Mouse (Mus musculus): ENCODE measurements around the gene Gopc. TPM values are rescaled to one million over a fixed set of nuclear protein-coding genes. Genes with fewer than 3 reads are reported as not detected.

The Gopc gene
- 18.5 and 18.8 TPM in 2 replicates for polyA plus RNA-seq (2015; fragmentation: Nextera tagmentation; extraction: Ambion mirVana)

DNA sequence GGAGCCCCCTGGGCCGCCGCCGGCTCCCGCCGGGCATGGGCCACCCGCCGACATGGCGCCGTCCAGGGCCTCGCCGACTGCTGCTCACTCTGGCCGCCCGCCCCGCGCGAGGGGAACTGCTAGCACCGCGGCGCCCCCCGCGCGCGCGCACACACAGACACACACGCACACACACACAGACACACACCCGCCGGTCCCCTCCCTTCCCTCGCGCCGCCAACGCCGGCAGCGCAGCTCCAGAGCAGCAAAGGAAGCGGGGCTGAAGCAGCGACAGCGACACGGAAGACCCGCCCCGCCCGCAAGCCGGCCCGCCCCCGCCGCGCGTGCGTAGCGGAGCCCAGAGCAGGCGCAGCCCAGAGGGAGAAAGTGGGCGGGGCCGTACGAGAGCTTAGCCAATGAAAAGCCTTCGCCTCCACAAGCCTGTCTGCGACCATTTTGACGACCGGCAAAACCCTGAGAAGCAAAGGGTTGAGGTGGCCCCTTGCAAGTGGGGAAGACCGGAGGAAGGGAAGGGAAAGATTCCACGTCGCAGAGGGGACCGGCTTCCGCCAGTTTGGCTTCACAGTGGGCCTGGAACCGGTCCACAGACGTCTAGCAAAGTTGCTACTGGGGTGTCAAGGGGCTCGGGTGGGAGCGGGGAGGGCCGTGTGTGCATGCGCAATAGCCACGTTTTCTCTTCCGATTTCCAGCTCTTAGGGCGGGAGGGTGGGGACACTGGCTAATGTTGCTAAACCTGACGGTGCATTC, at the start of gene Gopc:
Gopc (minus strand) TSS at position 280 of the 747 bp plus-strand sequence.
- Histone ChIP-seq H3K27me3 (ENCODE audit: insufficient read depth, low read length) (no peaks in the 10 kb centered on the region), H3K9me3 (replicated peaks; ENCODE audit: low read length) (no peaks in the 10 kb centered on the region), H3K9ac (ENCODE audit: low read depth, low read length) (peak within 1 kb of the TSS; percentile 82), H3K27ac (peak within 1 kb of the TSS; percentile 97), H3K36me3 (ENCODE audit: insufficient read depth, low read length) (no peaks in the 10 kb centered on the region), H3K4me2 (ENCODE audit: low read length) (peak within 1 kb of the TSS; percentile 73), H3K4me1 (replicated peaks; ENCODE audit: insufficient read depth, low read length) (0 out of 2 replicates have a peak, but pooled peaks cover 4% of the 10 kb centered on the region), H3K4me3 (replicated peaks; ENCODE audit: low read depth, low read length) (peak within 1 kb of the TSS; percentile 77)
- no peak for TF ChIP-seq CTCF (IDR thresholded peaks at IDR 0.05; ENCODE audit: low read depth)
- DNase-seq (ENCODE audit: low spot score) = peak; percentile 99
- ATAC-seq (replicated peaks; ENCODE audit: low FRiP score, low read depth) = peak; percentile 99
- under 1% methylated on average over 56 of the region's 71 CpGs for WGBS

DNA sequence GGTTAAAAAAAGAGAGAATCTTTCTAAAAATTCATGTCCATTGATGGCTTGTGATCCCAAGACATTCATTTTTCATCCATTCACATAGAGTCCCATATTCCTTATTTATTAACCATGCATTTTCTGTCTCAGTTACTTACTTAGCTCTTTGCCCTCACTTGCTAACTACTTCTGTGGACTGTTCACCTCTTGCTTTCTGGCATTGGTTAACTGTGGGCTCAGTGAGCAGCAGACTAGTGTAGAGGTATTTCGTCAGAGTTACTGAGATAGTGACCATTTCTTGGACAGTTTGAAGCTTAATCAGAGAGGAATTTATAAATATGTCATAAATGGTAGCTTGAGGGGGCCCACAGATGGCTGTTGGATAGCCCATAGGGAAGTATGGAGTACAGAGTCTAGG, 49.0 kb upstream of the Gopc start:
- TF ChIP-seq CTCF (IDR thresholded peaks at IDR 0.05; ENCODE audit: low read depth) = no peak
- no peak overlapping the region for H3K4me2 ChIP-seq (ENCODE audit: low read length)
- H3K9ac ChIP-seq (ENCODE audit: low read depth, low read length) = no peak overlapping the region
- ATAC-seq (replicated peaks; ENCODE audit: low FRiP score, low read depth) = no peak
- no peak overlapping the region for H3K4me3 ChIP-seq (replicated peaks; ENCODE audit: low read depth, low read length)
- no peaks in the 10 kb centered on the region for H3K4me1 ChIP-seq (replicated peaks; ENCODE audit: insufficient read depth, low read length)
- no peak for DNase-seq (ENCODE audit: low spot score)
- H3K9me3 ChIP-seq (replicated peaks; ENCODE audit: low read length) = no peaks in the 10 kb centered on the region
- no peak overlapping the region for H3K27ac ChIP-seq
- peaks cover 31% of the 10 kb centered on the region; the same call in 1 of the 2 replicates for H3K36me3 ChIP-seq (ENCODE audit: insufficient read depth, low read length)
- no peaks in the 10 kb centered on the region for H3K27me3 ChIP-seq (ENCODE audit: insufficient read depth, low read length)
- 83% methylated on average over 1 of the region's 1 CpGs for WGBS

DNA sequence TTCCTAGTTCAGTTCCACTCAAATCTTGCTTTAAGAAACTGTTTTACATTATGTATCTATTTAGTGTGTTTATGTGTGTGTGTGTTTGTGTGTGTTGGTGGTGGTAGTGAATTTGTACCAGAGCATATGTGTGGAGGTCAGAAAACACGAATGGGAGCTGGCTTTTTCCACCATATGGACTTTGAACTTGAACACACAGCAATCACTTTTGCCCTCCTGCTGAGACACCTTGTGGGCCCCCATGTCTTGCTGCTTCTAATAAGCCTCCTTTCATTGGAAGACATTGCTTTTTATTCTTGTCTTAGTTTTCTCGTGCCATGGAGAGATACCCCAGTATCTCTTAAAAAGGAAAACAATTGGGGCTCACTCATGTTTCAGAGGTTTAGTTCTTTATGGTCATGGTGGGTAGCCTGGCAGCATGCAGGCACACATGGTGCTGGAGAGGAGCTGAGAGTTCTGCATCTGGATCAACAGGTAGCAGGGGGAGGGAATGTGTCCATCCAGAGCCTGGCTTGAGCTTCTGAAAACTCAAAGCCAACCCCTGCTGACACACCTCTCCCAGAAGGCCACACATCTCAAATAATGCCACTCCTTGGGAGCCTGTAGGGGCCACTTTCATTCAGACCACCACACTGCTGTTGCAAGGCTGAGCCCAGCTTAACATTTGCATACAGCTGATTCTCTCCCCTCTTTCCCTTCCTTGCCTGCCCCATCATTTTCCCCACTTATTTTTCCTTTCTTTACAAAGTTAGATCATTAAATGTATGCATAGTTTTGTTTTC, 45.9 kb upstream of the Gopc start:
- no peak overlapping the region for H3K9ac ChIP-seq (ENCODE audit: low read depth, low read length)
- no peak for TF ChIP-seq CTCF (IDR thresholded peaks at IDR 0.05; ENCODE audit: low read depth)
- WGBS = 45% methylated on average over 2 of the region's 2 CpGs
- no peaks in the 10 kb centered on the region for H3K9me3 ChIP-seq (replicated peaks; ENCODE audit: low read length)
- no peaks in the 10 kb centered on the region; the same call in 1 of the 2 replicates for H3K4me1 ChIP-seq (replicated peaks; ENCODE audit: insufficient read depth, low read length)
- H3K36me3 ChIP-seq (ENCODE audit: insufficient read depth, low read length) = peaks cover 17% of the 10 kb centered on the region; the same call in 1 of the 2 replicates
- H3K27ac ChIP-seq = no peak overlapping the region
- ATAC-seq (replicated peaks; ENCODE audit: low FRiP score, low read depth) (no peak), DNase-seq (ENCODE audit: low spot score) (no peak)
- no peaks in the 10 kb centered on the region for H3K27me3 ChIP-seq (ENCODE audit: insufficient read depth, low read length)
- H3K4me2 ChIP-seq (ENCODE audit: low read length) = no peak overlapping the region
- no peak overlapping the region for H3K4me3 ChIP-seq (replicated peaks; ENCODE audit: low read depth, low read length)

DNA sequence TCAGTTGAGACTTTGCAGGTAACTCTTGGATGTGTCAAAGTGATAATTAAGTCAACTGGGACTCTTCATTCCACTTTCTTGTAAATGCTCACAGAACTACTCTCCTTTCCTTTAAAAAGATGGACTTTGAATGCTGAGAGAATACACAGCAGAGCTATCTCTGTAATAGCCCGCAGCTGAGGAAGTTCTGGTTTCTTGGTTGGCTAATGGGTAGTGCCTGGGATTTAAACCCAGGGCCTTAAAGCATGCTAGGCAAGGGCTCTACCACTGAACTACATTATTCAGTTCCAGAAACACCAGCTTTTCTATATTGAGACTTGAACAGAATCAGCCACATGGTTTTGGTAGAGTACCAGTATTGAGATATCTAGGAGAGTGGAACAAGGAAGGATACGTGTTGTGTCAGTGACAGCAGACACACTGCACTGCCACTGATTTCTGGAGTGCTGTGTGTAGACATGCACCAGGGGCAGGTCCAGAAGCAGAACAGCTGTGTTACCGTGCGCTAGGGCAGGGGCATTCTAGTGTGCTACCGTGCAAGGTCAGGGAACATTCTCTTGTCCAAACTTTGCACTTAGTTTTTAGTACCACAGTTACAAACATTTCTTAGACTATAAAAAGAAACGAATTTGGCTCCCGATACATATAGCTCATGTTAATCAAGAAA, 44.5 kb upstream of the Gopc start:
- Histone ChIP-seq H3K4me1 (replicated peaks; ENCODE audit: insufficient read depth, low read length) (no peaks in the 10 kb centered on the region; the same call in 1 of the 2 replicates), H3K27ac (no peak overlapping the region), H3K36me3 (ENCODE audit: insufficient read depth, low read length) (0 out of 2 replicates have a peak, but pooled peaks cover 5% of the 10 kb centered on the region), H3K4me2 (ENCODE audit: low read length) (no peak overlapping the region), H3K27me3 (ENCODE audit: insufficient read depth, low read length) (no peaks in the 10 kb centered on the region), H3K9me3 (replicated peaks; ENCODE audit: low read length) (no peaks in the 10 kb centered on the region), H3K9ac (ENCODE audit: low read depth, low read length) (no peak overlapping the region), H3K4me3 (replicated peaks; ENCODE audit: low read depth, low read length) (no peak overlapping the region)
- ATAC-seq (replicated peaks; ENCODE audit: low FRiP score, low read depth) (no peak), DNase-seq (ENCODE audit: low spot score) (no peak)
- 65% methylated on average over 7 of the region's 7 CpGs for WGBS
- TF ChIP-seq CTCF (IDR thresholded peaks at IDR 0.05; ENCODE audit: low read depth) = no peak

DNA sequence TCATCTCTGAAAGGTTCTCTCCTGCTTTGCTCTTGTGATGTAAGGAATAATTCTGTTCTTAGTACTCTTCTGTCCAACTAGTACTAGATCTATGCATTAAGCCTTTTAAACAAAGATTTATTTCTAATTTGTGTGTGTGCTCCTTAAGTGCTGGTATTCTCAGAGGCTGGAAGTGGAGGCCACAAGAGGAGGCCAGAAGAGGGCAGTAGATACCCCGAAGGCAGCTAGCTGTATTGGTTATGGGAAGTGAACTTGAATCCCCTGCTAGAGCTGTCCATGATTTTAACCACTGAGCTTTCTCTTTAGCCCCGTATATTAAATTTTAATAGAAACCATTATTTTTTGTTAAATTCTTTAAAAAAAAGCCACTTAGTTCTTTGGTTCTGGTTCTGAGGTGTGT, 41.2 kb upstream of the Gopc start:
- H3K4me3 ChIP-seq (replicated peaks; ENCODE audit: low read depth, low read length) = no peak overlapping the region
- no peak overlapping the region for H3K9ac ChIP-seq (ENCODE audit: low read depth, low read length)
- no peak for ATAC-seq (replicated peaks; ENCODE audit: low FRiP score, low read depth)
- no peak for DNase-seq (ENCODE audit: low spot score)
- H3K4me2 ChIP-seq (ENCODE audit: low read length) = no peak overlapping the region
- peak; percentile 54 for TF ChIP-seq CTCF (IDR thresholded peaks at IDR 0.05; ENCODE audit: low read depth)
- no peaks in the 10 kb centered on the region for H3K9me3 ChIP-seq (replicated peaks; ENCODE audit: low read length)
- H3K36me3 ChIP-seq (ENCODE audit: insufficient read depth, low read length) = no peaks in the 10 kb centered on the region
- no peaks in the 10 kb centered on the region for H3K27me3 ChIP-seq (ENCODE audit: insufficient read depth, low read length)
- H3K4me1 ChIP-seq (replicated peaks; ENCODE audit: insufficient read depth, low read length) = no peaks in the 10 kb centered on the region; the same call in 1 of the 2 replicates
- WGBS = 89% methylated on average over 2 of the region's 2 CpGs
- no peak overlapping the region for H3K27ac ChIP-seq

DNA sequence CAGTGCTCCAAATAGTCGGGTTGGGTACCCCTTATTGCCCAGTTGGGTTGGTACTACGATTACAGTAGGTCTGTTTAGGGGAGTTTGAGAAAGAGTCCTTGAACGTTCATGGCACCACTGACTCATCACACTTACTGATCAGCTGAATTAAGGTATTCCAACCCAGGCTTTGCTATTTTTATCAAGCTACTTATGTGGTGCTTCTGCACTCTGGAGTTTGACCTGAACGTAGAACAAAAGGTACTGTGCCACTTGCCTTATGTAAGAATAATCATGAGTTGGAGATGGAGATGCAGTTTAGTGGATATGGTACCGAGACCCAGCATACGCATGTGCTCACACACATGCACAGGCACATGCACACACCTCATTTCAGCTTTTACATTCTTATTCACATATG, 39.8 kb upstream of the Gopc start:
- Histone ChIP-seq H3K4me1 (replicated peaks; ENCODE audit: insufficient read depth, low read length) (no peaks in the 10 kb centered on the region; the same call in 1 of the 2 replicates), H3K27me3 (ENCODE audit: insufficient read depth, low read length) (no peaks in the 10 kb centered on the region), H3K9ac (ENCODE audit: low read depth, low read length) (no peak overlapping the region), H3K9me3 (replicated peaks; ENCODE audit: low read length) (no peaks in the 10 kb centered on the region), H3K36me3 (ENCODE audit: insufficient read depth, low read length) (no peaks in the 10 kb centered on the region), H3K27ac (no peak overlapping the region), H3K4me3 (replicated peaks; ENCODE audit: low read depth, low read length) (no peak overlapping the region), H3K4me2 (ENCODE audit: low read length) (no peak overlapping the region)
- ATAC-seq (replicated peaks; ENCODE audit: low FRiP score, low read depth) = no peak
- WGBS = 87% methylated on average over 6 of the region's 6 CpGs
- no peak for DNase-seq (ENCODE audit: low spot score)
- TF ChIP-seq CTCF (IDR thresholded peaks at IDR 0.05; ENCODE audit: low read depth) = no peak
